Mouse (Mus musculus): ENCODE data around the gene Idh2. TPM values are rescaled to one million over a fixed set of nuclear protein-coding genes. Genes with fewer than 3 reads are reported as not detected.

Gene Idh2
- polyA plus RNA-seq, 1 experiment from 2014 or later = 158 TPM

DNA sequence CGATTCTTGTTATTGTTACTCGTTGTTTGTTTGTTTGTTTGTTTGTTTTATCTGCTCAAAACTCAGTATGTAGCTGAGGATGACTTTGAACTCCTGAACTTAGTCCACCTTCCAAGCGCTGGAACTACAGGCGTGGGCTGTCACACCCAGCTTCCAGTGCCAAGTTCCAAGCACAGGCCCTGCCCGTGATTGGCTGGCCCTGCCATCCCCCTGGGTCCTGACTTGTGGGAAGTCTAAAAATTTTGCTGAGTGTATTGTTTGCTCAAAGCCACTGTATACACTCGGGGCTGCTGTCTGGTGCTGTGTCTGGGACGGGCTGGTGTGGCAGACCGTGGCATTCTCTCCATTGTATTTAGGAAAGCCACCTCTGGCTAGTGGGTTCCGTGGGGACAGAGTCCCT is 37.4 kb downstream of the Idh2 start:
- Histone ChIP-seq H3K36me3 (peaks cover 19% of the 10 kb centered on the region), H3K9me3 (replicated peaks) (no peaks in the 10 kb centered on the region), H3K9ac (no peak overlapping the region), H3K4me2 (no peak overlapping the region), H3K4me3 (no peak overlapping the region), H3K4me1 (peaks cover 72% of the 10 kb centered on the region), H3K27ac (0 out of 2 replicates have a peak overlapping the region, but pooled peaks have one; percentile 39), H3K27me3 (replicated peaks) (no peaks in the 10 kb centered on the region)
- WGBS (ENCODE audit: insufficient replicate concordance) = 66% methylated on average over 9 of the region's 9 CpGs
- no peak for ATAC-seq

GRCm38 (mm10) chr7:80076961-80077716 is 38.1 kb downstream of the Idh2 start:
- no peak overlapping the region; the same call in 1 of the 2 replicates for H3K9ac ChIP-seq
- 48% methylated on average over 6 of the region's 6 CpGs for whole genome bisulfite sequencing (ENCODE audit: insufficient replicate concordance)
- H3K36me3 ChIP-seq = peaks cover 13% of the 10 kb centered on the region
- H3K4me1 ChIP-seq = peaks cover 77% of the 10 kb centered on the region
- no peak for ATAC-seq
- no peak overlapping the region for H3K27ac ChIP-seq
- H3K9me3 ChIP-seq (replicated peaks) = no peaks in the 10 kb centered on the region
- H3K4me3 ChIP-seq = no peak overlapping the region
- no peaks in the 10 kb centered on the region for H3K27me3 ChIP-seq (replicated peaks)
- H3K4me2 ChIP-seq = no peak overlapping the region

DNA sequence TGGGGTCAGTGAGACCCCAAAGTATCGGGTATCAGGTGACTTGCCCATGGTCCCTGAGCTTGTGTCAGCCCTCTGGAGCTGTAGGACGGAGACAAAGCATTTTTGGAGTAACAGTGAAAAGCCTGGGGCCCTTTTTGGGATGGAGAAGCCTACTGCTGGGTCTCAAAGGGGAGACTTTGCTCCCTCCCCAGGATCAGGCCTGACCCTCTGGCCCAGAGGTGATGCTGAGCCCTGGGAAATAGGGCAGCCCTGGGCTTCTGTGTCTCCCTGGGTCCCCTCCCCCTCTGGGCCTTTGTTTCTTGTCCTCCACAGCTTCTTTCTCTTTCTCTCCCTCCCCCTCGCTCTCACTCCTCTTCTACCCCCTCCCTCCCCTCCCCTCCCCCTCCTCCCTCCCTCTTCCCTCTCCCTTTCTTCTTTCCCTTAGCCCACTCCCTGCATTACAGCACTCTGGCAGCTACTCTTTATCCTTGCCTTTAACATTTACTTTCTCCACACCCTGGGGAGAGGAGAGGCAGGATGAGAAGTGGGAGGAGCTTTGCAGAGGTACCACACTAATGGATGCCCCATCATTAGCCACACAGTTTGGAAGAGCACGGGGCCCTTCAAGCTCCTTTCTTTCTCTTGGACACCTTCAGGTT is 39.1 kb downstream of the Idh2 start:
- no peak overlapping the region for H3K4me3 ChIP-seq
- no peaks in the 10 kb centered on the region for H3K9me3 ChIP-seq (replicated peaks)
- H3K36me3 ChIP-seq = peaks cover 2% of the 10 kb centered on the region
- no peak overlapping the region for H3K9ac ChIP-seq
- peaks cover 83% of the 10 kb centered on the region for H3K4me1 ChIP-seq
- WGBS (ENCODE audit: insufficient replicate concordance) = 39% methylated on average over 4 of the region's 4 CpGs
- peak overlapping the region; percentile 52 for H3K27ac ChIP-seq
- no peak for ATAC-seq
- H3K4me2 ChIP-seq = peak overlapping the region; percentile 36; the same call in 1 of the 2 replicates
- H3K27me3 ChIP-seq (replicated peaks) = no peaks in the 10 kb centered on the region

- WGBS (ENCODE audit: insufficient replicate concordance) = 16% methylated on average over 5 of the region's 5 CpGs
- no peaks in the 10 kb centered on the region for H3K9me3 ChIP-seq (replicated peaks)
- peak overlapping the region; percentile 4; the same call in 1 of the 2 replicates for H3K9ac ChIP-seq
- H3K36me3 ChIP-seq = no peaks in the 10 kb centered on the region
- H3K27me3 ChIP-seq (replicated peaks) = no peaks in the 10 kb centered on the region
- peak overlapping the region; percentile 52 for H3K27ac ChIP-seq
- peak; percentile 79 for ATAC-seq
- H3K4me2 ChIP-seq = peak overlapping the region; percentile 36
- peaks cover 86% of the 10 kb centered on the region for H3K4me1 ChIP-seq
- no peak overlapping the region for H3K4me3 ChIP-seq
Measured at GRCm38 (mm10) chr7:80074921-80075441, 40.2 kb downstream of the Idh2 start.

- ATAC-seq = no peak
- 65% methylated on average over 8 of the region's 8 CpGs for WGBS (ENCODE audit: insufficient replicate concordance)
- H3K27ac ChIP-seq = 0 out of 2 replicates have a peak overlapping the region, but pooled peaks have one; percentile 52
Measured at GRCm38 (mm10) chr7:80073506-80073905, 41.7 kb downstream of the Idh2 start.

GRCm38 (mm10) chr7:80072297-80072696 is 42.9 kb downstream of the Idh2 start:
- Histone ChIP-seq H3K9ac (no peak overlapping the region), H3K27ac (no peak overlapping the region), H3K27me3 (replicated peaks) (no peaks in the 10 kb centered on the region), H3K4me2 (no peak overlapping the region), H3K9me3 (replicated peaks) (no peaks in the 10 kb centered on the region), H3K4me1 (peaks cover 81% of the 10 kb centered on the region), H3K36me3 (no peaks in the 10 kb centered on the region), H3K4me3 (no peak overlapping the region)
- 78% methylated on average over 6 of the region's 6 CpGs for WGBS (ENCODE audit: insufficient replicate concordance)
- ATAC-seq = no peak

More at GRCm38 (mm10) chr7:80073506-80073905, 41.7 kb downstream of the Idh2 start:
- Histone ChIP-seq H3K27me3 (replicated peaks) (no peaks in the 10 kb centered on the region), H3K9ac (no peak overlapping the region), H3K4me3 (no peak overlapping the region), H3K4me1 (peaks cover 88% of the 10 kb centered on the region), H3K9me3 (replicated peaks) (no peaks in the 10 kb centered on the region), H3K4me2 (no peak overlapping the region), H3K36me3 (no peaks in the 10 kb centered on the region)

DNA sequence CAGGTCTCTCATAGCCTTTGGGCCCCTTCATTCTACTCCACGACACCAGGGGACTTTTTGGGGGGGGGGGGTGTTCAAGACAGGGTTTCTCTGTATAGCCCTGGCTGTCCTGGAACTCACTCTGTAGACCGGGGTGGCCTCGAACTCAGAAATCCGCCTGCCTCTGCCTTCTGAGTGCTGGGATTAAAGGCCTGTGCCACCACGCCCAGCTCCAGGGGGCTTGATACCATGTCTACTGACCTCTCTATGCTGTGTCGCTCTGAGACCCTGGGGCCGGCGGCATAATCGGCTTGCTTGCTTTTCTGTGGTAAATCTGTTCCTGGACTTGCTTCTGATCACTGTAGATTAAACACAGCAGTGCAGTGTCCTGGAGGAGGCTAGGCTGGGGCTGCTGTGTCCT is 44.0 kb downstream of the Idh2 start:
- ATAC-seq = no peak
- no peak overlapping the region for H3K4me2 ChIP-seq
- no peaks in the 10 kb centered on the region for H3K9me3 ChIP-seq (replicated peaks)
- H3K27ac ChIP-seq = no peak overlapping the region
- WGBS (ENCODE audit: insufficient replicate concordance) = 53% methylated on average over 9 of the region's 9 CpGs
- no peaks in the 10 kb centered on the region for H3K27me3 ChIP-seq (replicated peaks)
- H3K4me1 ChIP-seq = peaks cover 70% of the 10 kb centered on the region
- H3K9ac ChIP-seq = no peak overlapping the region
- H3K4me3 ChIP-seq = no peak overlapping the region
- no peaks in the 10 kb centered on the region for H3K36me3 ChIP-seq

DNA sequence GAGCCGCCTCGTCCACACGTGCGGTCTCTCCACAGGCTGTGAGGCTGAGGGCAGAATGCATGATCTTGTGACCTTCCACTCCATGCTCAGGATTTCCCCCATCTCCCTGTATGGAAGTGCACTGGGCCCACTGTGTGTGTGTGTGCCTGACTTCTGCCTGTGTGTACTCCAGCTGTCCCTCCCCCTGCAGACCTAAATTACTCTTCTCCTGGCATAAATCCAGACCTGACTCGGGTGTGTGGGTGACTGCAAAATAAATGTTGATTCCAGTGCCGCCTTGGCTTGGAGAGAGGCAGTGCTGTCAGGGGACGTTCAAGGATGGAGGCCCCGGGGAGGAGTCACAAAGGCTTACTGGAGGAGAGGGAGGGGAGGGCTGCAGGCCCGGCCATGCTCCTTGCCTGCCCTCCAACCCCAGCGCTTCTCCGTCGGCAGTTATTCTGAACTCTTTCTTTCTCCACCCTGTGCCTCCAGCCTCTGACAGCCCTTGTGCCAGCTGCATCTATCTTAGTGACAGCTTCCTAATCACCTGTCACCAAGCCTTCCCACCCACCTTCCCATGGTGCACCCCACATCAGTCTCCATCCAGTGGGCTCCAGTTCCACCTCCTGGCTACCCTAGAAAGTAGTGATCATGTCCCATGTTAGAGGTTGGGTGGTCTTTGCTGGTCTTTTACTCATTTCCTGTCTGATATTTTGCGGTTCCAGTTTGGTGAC is 45.4 kb downstream of the Idh2 start:
- Histone ChIP-seq H3K27ac (peak overlapping the region; percentile 46), H3K4me3 (no peak overlapping the region), H3K4me1 (peaks cover 61% of the 10 kb centered on the region), H3K9me3 (replicated peaks) (no peaks in the 10 kb centered on the region), H3K36me3 (no peaks in the 10 kb centered on the region), H3K9ac (no peak overlapping the region), H3K4me2 (no peak overlapping the region), H3K27me3 (replicated peaks) (no peaks in the 10 kb centered on the region)
- no peak for ATAC-seq
- 29% methylated on average over 13 of the region's 13 CpGs for WGBS (ENCODE audit: insufficient replicate concordance)

DNA sequence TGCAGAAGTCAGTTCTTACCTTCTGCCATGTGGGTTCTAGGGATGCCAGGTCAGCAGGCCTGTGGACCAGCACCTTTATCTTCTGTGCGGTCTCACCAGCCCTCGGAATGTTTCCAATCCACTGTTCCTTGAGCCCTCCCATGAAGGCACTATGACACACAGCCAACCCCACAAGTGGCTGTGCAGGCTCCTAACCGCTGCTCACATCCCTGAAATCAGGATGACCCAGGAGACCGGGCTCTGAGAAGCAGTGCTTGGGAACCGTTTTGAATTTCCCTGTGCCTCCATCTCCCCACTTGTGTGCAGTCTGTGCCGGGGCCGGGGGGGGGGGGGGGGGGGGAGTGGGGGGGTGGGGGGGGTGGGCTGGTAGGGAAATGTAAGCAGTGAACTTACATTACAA is 46.9 kb downstream of the Idh2 start:
- 83% methylated on average over 5 of the region's 7 CpGs for WGBS (ENCODE audit: insufficient replicate concordance)
- no peak overlapping the region for H3K9ac ChIP-seq
- H3K4me1 ChIP-seq = peaks cover 65% of the 10 kb centered on the region
- H3K9me3 ChIP-seq (replicated peaks) = no peaks in the 10 kb centered on the region
- no peak overlapping the region for H3K27ac ChIP-seq
- H3K4me2 ChIP-seq = no peak overlapping the region
- no peak overlapping the region for H3K4me3 ChIP-seq
- H3K27me3 ChIP-seq (replicated peaks) = no peaks in the 10 kb centered on the region
- ATAC-seq = no peak
- no peaks in the 10 kb centered on the region for H3K36me3 ChIP-seq

- Histone ChIP-seq H3K27me3 (replicated peaks) (no peaks in the 10 kb centered on the region), H3K9ac (no peak overlapping the region), H3K27ac (no peak overlapping the region), H3K4me3 (no peak overlapping the region), H3K4me1 (peaks cover 66% of the 10 kb centered on the region), H3K4me2 (no peak overlapping the region), H3K36me3 (no peaks in the 10 kb centered on the region), H3K9me3 (replicated peaks) (no peaks in the 10 kb centered on the region)
- no peak for ATAC-seq
- WGBS (ENCODE audit: insufficient replicate concordance) = 76% methylated on average over 13 of the region's 13 CpGs
Measured at GRCm38 (mm10) chr7:80066675-80067455, 48.3 kb downstream of the Idh2 start.

DNA sequence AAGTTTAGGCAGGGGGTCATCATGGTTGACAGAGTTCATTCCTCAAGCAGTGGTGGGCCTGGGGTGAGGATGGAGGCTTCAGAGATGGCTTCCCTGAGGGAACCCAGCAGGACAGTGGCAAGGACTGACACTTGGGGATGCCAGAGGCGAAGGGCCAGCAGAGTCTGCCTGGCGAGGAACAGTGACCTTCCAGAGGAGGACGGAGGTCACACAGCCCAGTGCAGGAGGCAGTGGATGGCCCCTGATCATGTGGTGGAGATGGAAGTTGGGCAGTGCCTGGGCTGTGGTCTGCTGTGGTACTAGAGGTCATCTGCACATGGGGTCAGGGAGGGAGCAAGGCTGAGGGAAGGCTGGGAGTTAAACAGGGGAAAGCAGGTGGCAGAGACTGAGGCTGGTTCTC is 49.9 kb downstream of the Idh2 start:
- Histone ChIP-seq H3K36me3 (no peaks in the 10 kb centered on the region), H3K4me3 (no peak overlapping the region), H3K4me2 (no peak overlapping the region), H3K4me1 (peaks cover 59% of the 10 kb centered on the region), H3K9me3 (replicated peaks) (no peaks in the 10 kb centered on the region), H3K9ac (no peak overlapping the region), H3K27me3 (replicated peaks) (no peaks in the 10 kb centered on the region), H3K27ac (no peak overlapping the region)
- ATAC-seq = no peak
- 68% methylated on average over 3 of the region's 3 CpGs for WGBS (ENCODE audit: insufficient replicate concordance)

Measured in liver, embryonic 12.5 days (tissue).